Mouse (Mus musculus) frontal cortex, postnatal 25 days (tissue): ENCODE data around the gene Kifap3.

Experiments
- DNase-seq, 2 experiments: peaks; one replicate each; pipeline ENCODE4 v3.0.0; 2022; ENCODE audit warnings: low spot score in 2 of 2

Kifap3 gene

GRCm38 (mm10) chr1:163893774-163894527 lies 114.6 kb downstream of the Kifap3 start:
- no peak for DNase-seq

GRCm38 (mm10) chr1:163898291-163898764 lies 118.9 kb downstream of the Kifap3 start:
- DNase-seq = no peak

- DNase-seq = no peak
Measured at GRCm38 (mm10) chr1:163899575-163899974, 120.2 kb downstream of the Kifap3 start.

GRCm38 (mm10) chr1:163900168-163900567 lies 120.8 kb downstream of the Kifap3 start:
- no peak for DNase-seq

- no peak for DNase-seq
Measured at GRCm38 (mm10) chr1:163903411-163903810, 124.0 kb downstream of the Kifap3 start.

- DNase-seq = no peak
Measured at GRCm38 (mm10) chr1:163907007-163907811, 127.8 kb downstream of the Kifap3 start.

- no peak for DNase-seq
Measured at GRCm38 (mm10) chr1:163908389-163908788, 129.0 kb downstream of the Kifap3 start.

GRCm38 (mm10) chr1:163910343-163910742 lies 131.0 kb downstream of the Kifap3 start:
- no peak for DNase-seq

GRCm38 (mm10) chr1:163910785-163911184 lies 131.4 kb downstream of the Kifap3 start:
- DNase-seq = no peak

- DNase-seq = no peak
Measured at GRCm38 (mm10) chr1:163911981-163912380, 132.6 kb downstream of the Kifap3 start.

- DNase-seq = no peak
Measured at GRCm38 (mm10) chr1:163917349-163918160, 138.2 kb downstream of the Kifap3 start.

GRCm38 (mm10) chr1:163924093-163924492 lies 144.7 kb downstream of the Kifap3 start:
- no peak for DNase-seq

- no peak for DNase-seq
Measured at GRCm38 (mm10) chr1:163928846-163929245, 149.5 kb downstream of the Kifap3 start, which contains the start of gene Scyl3. Scyl3 (plus strand) TSS chr1:163929100.

GRCm38 (mm10) chr1:163929636-163930457 lies 150.5 kb downstream of the Kifap3 start:
- peak; percentile 75 to 81 for DNase-seq

GRCm38 (mm10) chr1:163930458-163930794 lies 151.0 kb downstream of the Kifap3 start:
- no peak for DNase-seq

- DNase-seq = no peak
Measured at GRCm38 (mm10) chr1:163931801-163932200, 152.4 kb downstream of the Kifap3 start.

- no peak for DNase-seq
Measured at GRCm38 (mm10) chr1:163934591-163934990, 155.2 kb downstream of the Kifap3 start.

- DNase-seq = no peak
Measured at GRCm38 (mm10) chr1:163942056-163942455, 162.7 kb downstream of the Kifap3 start.

- no peak for DNase-seq
Measured at GRCm38 (mm10) chr1:163953396-163953795, 174.0 kb downstream of the Kifap3 start.

- no peak for DNase-seq
Measured at GRCm38 (mm10) chr1:163958036-163958435, 178.7 kb downstream of the Kifap3 start.
